Mouse (Mus musculus): ENCODE data around the gene Fgf23.

DNA sequence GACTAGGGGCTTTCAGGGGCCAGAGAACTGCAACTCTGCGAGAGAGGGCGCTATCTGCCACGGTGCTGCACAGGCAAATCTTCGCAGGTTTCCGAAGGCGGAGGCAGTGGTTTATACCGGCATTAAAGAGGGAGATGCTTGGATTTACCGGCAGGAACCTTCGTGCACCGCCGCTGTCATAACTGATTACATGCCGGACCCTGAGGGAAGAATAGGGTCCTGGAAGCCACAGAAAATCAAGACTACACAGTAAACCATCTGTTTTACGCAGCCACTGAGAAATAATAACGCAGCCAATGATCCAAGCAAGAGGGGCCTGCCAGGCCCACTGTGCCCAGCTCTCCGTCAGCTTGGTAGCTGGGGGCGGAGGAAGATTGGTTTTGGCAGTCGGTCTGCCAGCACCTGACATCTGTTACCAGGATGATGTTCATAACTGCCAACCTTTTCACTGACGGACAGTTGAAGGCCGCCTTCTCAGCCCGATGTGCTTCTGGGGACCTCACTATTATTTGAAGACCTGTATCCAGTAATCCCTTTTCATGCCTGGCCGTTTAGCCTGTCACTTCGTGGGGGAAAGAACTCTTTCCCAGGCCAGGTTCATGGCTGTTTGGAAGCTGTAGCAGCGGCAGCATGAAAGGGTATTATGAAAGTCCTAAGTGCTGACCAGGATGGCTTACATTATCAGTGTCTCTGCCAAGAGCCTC, 42.2 kb downstream of the Fgf23 start:
- TF ChIP-seq TAL1 (IDR thresholded peaks at IDR 0.05; ENCODE audit: low read length) (no peak), GATA1 (IDR thresholded peaks at IDR 0.05; ENCODE audit: low read length) (no peak)

All from erythroblast, embryonic 14.5 days (primary cell).